Mouse (Mus musculus) adrenal gland, postnatal 10 days (tissue): ENCODE data around the gene Sox11. TPM values are rescaled to one million over a fixed set of nuclear protein-coding genes. Genes with fewer than 3 reads are reported as not detected.

ENCODE experiments used
- DNase-seq: peaks from one replicate; pipeline ENCODE4 v3.0.0; 2021; ENCODE audit warnings: mixed read lengths
- long read RNA-seq, 2 experiments: library from polyadenylated mRNA; stranded (forward); transcript quantifications; one replicate each; pipeline ENCODE4 v2.0.0; 2021
- total RNA-seq, 2 experiments: library from RNA; stranded (reverse); gene quantifications; 2 replicates each; pipeline ENCODE4 v1.2.3; 2021

The Sox11 gene
- 1 to 10 TPM; 1.4 to 1.9 TPM for total RNA-seq
- long read RNA-seq, experiment 1: 0 reads
- long read RNA-seq, experiment 2, full-length matches to known transcripts: 1 of 1 reads
- long read RNA-seq, experiment 2, partial matches to known transcripts: 0 of 1 reads
- long read RNA-seq, experiment 2, other reads (novel, unspliced or antisense): 0 of 1 reads

DNA sequence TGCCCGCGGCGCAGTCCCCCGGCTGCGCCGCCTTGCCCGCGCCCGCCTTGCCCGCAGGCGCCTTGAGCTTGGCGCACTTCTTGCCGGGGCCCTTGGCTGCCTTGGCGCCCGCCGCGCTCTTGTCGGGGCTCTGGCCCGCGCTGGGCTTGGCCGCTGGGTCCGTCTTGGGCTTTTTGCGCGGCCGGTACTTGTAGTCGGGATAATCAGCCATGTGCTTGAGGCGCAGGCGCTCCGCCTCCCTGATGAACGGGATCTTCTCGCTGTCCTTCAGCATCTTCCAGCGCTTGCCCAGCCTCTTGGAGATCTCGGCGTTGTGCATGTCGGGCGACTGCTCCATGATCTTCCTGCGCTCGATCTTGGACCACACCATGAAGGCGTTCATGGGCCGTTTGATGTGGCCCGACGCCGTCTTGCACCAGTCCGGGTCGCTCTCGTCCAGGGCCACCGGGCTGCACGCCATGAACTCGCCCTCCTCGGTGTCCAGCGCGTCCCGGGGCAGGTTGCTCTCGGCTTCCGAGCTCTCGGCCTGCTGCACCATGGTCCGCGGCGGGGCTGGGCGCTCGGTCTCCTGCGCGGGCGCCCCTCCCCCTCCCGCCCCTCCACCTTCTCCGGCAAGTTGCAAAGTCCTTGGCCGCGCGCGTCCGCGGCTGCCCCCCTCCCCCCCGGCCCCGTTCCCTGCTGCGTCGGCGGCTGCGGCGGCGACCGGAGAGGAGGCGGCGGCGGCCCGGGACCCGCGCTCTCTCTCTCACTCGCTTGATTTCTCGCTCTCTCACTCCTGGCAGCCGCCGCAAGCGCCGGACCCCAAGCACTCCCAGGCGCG is at the start of gene Sox11:
Gene Sox11 (minus strand): TSS at position 704 of the 820 bp plus-strand sequence.
- peak; percentile 34 for DNase-seq

GRCm38 (mm10) chr12:27391652-27392305 is 49.4 kb upstream of the Sox11 start:
- no peak for DNase-seq

GRCm38 (mm10) chr12:27390439-27390838 is 48.1 kb upstream of the Sox11 start:
- DNase-seq: no peak

DNA sequence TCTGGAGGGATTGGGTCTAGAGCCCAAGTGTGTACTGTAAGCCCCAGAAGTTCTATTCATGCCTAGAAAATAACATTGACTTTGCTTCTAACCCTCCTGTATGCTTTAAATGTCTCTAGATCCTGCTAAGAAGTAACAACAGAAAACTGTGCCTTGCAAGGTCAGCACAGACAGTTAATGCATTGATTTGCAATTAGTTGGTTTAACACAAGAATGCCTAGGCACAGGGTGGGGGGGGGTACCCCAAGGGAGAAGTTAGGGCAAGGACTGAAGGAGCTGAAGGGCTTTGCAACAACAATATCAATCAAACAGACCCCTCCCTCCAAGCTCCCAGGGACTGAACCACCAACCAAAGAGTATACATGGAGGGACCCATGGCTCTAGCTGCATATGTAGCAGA is 47.1 kb upstream of the Sox11 start:
- DNase-seq: no peak

GRCm38 (mm10) chr12:27372505-27372904 is 30.1 kb upstream of the Sox11 start:
- no peak for DNase-seq

DNA sequence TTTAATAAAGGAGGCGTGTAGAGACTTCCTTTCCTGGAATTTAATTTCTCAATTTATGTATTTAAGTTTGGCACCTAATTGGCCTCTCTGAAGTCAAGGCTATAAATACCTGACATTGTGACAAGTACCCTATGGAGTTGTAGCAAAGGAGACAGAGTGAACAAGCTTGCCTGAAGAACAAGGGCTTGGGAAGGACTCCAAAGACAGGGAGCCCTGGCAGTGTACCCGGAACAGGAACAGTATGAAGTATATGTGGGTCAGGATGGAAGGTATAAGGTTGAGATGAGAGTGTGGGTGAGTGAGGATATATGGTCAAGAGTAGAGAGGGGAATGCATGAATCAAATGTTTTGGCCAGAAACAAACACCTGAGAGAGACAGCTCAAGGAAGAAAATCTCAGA is 28.4 kb upstream of the Sox11 start:
- DNase-seq: no peak

DNA sequence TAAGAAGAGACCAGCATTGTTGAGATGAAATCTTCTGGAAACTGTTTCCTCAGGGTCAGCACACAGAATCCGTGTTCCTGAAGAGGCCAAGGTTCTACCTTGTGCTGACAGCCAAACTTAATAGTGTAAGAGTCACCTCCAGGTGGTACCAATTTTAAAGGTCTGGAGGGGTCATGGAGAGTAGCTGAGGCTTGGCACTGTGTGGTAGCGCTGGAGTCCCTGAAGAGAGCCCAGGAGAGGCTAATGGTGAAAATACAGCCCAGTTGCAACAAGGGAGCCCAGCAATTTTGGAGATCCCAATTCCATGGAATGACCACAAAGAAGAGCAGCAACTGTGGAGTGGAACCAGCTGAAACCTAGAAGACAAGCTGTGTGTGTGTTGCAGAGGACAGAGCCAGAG is 25.1 kb upstream of the Sox11 start:
- DNase-seq: no peak

GRCm38 (mm10) chr12:27363840-27364640 is 21.7 kb upstream of the Sox11 start:
- DNase-seq: no peak

- DNase-seq: peak; percentile 53
Measured at GRCm38 (mm10) chr12:27357076-27357637, 14.8 kb upstream of the Sox11 start.

GRCm38 (mm10) chr12:27356571-27356970 is 14.2 kb upstream of the Sox11 start:
- DNase-seq: no peak

DNA sequence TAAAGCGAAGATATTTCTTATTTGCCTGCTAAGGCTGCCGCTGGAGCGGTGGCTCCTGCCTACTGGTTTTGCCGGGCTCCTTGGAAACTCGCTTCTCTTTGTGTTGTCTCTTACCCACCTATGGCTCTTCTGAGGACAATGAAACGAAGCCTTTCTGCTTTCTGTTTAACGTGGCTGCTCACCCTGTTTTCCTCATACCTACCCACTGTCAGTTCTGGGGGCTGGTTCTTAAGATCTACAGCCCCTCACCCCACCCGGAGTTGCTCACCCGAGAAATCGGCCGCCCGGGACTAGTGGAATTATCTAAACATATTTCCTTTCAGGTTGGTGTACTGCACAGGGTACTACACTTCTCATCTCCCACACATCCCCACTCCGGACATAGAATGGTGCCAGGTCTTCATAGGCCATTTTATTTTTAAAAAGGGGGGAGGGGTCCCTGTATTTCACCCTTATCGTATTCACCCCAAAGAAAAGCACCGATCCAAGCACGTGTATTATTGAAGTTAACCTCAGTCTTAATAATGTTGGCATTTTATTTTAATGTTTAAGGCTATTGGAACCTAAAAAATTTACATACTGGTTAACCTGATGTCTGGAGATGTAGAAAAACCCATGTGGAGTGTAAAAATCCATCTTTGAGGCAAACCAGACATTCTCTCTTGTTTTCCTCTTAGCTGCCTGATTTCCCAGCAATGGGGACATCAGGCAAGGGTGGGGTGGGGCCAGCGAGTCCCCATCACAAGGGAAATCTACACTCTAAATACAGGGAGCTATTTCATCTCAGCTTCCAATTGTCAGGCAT is 1.4 kb upstream of the Sox11 start:
- DNase-seq: no peak

- peak; percentile 82 for DNase-seq
Measured at GRCm38 (mm10) chr12:27342691-27343605, 574 bp upstream of the Sox11 start.

DNA sequence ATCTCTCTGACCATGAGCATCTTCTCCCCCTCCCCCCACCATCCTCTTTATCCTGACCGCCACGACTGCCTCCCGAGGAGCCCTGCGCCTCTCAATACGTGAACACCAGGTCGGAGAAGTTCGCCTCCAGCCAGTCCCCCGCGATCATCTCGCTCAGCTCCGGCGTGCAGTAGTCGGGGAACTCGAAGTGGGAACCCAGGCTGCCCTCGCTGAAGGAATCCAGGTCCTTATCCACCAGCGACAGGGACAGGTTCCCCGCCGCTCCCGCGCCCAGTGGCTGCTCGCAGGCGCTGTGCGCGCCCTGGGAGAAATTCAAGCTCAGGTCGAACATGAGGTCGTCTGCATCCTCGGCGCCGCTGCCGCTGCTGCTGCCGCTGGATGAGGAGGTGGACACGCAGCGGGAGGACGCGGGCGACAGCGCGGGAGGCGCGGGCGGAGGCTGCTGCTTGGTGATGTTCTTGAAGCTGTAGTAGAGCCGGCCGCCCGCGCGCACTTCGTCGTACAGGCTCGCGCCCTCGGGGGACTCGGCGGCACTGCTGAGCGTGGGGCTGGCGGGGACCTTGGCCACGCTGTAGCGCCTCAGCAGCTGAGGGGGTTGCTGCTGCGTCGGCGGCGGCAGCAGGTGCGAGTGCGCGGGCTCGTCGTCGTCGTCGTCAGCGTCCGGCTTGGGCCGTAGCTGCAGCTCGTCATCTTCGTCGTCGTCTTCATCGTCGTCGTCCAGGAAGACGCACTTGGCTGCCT is 1.1 kb downstream of the Sox11 start:
- DNase-seq: peak; percentile 19

- DNase-seq: no peak
Measured at GRCm38 (mm10) chr12:27340451-27341035, 1.8 kb downstream of the Sox11 start.

GRCm38 (mm10) chr12:27339171-27339751 is 3.1 kb downstream of the Sox11 start:
- DNase-seq: peak; percentile 41

GRCm38 (mm10) chr12:27338721-27339170 is 3.6 kb downstream of the Sox11 start:
- DNase-seq: peak; percentile 36

DNA sequence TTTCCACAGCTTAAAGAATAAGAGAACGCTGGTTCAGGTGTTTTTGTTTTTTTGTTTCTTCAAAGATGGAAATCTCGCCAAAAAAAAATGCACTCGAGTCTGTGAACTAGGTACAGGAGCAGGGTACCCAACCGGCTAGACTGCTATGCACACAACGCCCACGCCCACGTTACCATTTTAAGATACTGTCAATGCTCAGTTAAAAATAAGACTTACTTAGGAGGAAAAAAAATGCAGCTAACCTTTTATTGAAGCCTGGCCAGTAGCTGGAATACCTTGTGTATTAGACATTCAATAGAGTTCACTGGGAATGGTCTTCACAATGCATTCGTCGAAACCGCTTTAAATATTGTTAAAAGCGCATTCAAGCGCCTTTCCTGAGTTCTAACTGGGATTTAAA is 4.3 kb downstream of the Sox11 start:
- DNase-seq: no peak

GRCm38 (mm10) chr12:27337482-27337881 is 4.9 kb downstream of the Sox11 start:
- no peak for DNase-seq

GRCm38 (mm10) chr12:27336801-27337200 is 5.6 kb downstream of the Sox11 start:
- no peak for DNase-seq
